Mouse (Mus musculus): ENCODE data around the gene Pik3c2b. TPM values are rescaled to one million over a fixed set of nuclear protein-coding genes. Genes with fewer than 3 reads are reported as not detected.

Pik3c2b gene
- polyA plus RNA-seq, 1 experiment, result 0.39 TPM

DNA sequence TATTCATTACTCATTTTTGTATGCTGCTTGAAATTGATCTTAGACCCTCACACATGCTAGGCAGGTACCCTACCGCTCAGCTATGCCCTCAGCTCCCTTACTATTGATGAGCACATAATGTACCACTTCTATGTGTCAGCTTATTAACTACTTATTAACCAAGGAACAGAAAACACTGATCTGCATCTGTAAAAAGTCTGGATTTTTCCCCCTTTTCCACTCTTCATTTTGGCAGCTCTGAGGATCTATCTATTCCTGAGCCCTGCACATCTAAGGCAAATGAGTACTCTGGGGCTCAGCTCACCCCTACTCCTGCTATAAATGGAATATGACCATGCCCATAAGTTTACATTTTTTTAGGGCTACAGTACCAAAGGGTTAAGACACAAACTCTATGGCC lies 31.3 kb upstream of the Pik3c2b start:
- H3K4me3 ChIP-seq (ENCODE audit: insufficient read depth, poor library complexity, severe bottlenecking), result no peak overlapping the region
- H3K36me3 ChIP-seq (ENCODE audit: control insufficient read depth, insufficient read depth), result peaks cover 77% of the 10 kb centered on the region

GRCm38 (mm10) chr1:133016775-133017428 lies 28.6 kb upstream of the Pik3c2b start:
- Histone ChIP-seq H3K79me2 (ENCODE audit: control insufficient read depth, insufficient read depth) (peaks cover 99% of the 10 kb centered on the region), H3K4me3 (ENCODE audit: insufficient read depth, poor library complexity, severe bottlenecking) (no peak overlapping the region), H3K79me3 (ENCODE audit: low read depth) (peaks cover 70% of the 10 kb centered on the region), H3K27me3 (ENCODE audit: control insufficient read depth, insufficient read depth, insufficient read length) (no peaks in the 10 kb centered on the region), H3K36me3 (ENCODE audit: control insufficient read depth, insufficient read depth) (peaks cover 72% of the 10 kb centered on the region), H3ac (ENCODE audit: control insufficient read depth, insufficient read length, low read depth) (no peak overlapping the region)
- no peak for TF ChIP-seq CEBPB (IDR thresholded peaks at IDR 0.05; ENCODE audit: low read depth)
- TF ChIP-seq FOSL1 (IDR thresholded peaks at IDR 0.05; ENCODE audit: insufficient read depth, low read length, poor library complexity, severe bottlenecking), result no peak
- TF ChIP-seq MYOD1 (IDR thresholded peaks at IDR 0.05; ENCODE audit: control insufficient read depth, insufficient read length, low read depth), result no peak
- TF ChIP-seq MAX (IDR thresholded peaks at IDR 0.05), result no peak
- TF ChIP-seq MYOG (IDR thresholded peaks at IDR 0.05; ENCODE audit: control insufficient read depth, extremely low read depth, insufficient read length), result no peak

More for the DNA sequence above, 31.3 kb upstream of the Pik3c2b start:
- TF ChIP-seq FOSL1 (IDR thresholded peaks at IDR 0.05; ENCODE audit: insufficient read depth, low read length, poor library complexity, severe bottlenecking), result no peak
- no peak for TF ChIP-seq MAX (IDR thresholded peaks at IDR 0.05)
- TF ChIP-seq MYOG (IDR thresholded peaks at IDR 0.05; ENCODE audit: control insufficient read depth, extremely low read depth, insufficient read length), result no peak
- no peak for TF ChIP-seq CEBPB (IDR thresholded peaks at IDR 0.05; ENCODE audit: low read depth)
- TF ChIP-seq USF1 (IDR thresholded peaks at IDR 0.05; ENCODE audit: low read depth), result no peak
- TF ChIP-seq CTCF (IDR thresholded peaks at IDR 0.05; ENCODE audit: control insufficient read depth, insufficient read depth, insufficient read length), result no peak
- TF ChIP-seq MYOD1 (IDR thresholded peaks at IDR 0.05; ENCODE audit: control insufficient read depth, insufficient read length, low read depth), result no peak
- peaks cover 44% of the 10 kb centered on the region for H3K79me3 ChIP-seq (ENCODE audit: low read depth)
- H3K79me2 ChIP-seq (ENCODE audit: control insufficient read depth, insufficient read depth), result peaks cover 98% of the 10 kb centered on the region
- no peak overlapping the region for H3ac ChIP-seq (ENCODE audit: control insufficient read depth, insufficient read length, low read depth)
- H3K27me3 ChIP-seq (ENCODE audit: control insufficient read depth, insufficient read depth, insufficient read length), result no peaks in the 10 kb centered on the region

GRCm38 (mm10) chr1:133018580-133018979 lies 26.9 kb upstream of the Pik3c2b start:
- peaks cover 80% of the 10 kb centered on the region for H3K79me3 ChIP-seq (ENCODE audit: low read depth)
- H3K36me3 ChIP-seq (ENCODE audit: control insufficient read depth, insufficient read depth), result peaks cover 73% of the 10 kb centered on the region
- H3K27me3 ChIP-seq (ENCODE audit: control insufficient read depth, insufficient read depth, insufficient read length), result no peaks in the 10 kb centered on the region
- no peak overlapping the region for H3K4me3 ChIP-seq (ENCODE audit: insufficient read depth, poor library complexity, severe bottlenecking)
- no peak overlapping the region for H3ac ChIP-seq (ENCODE audit: control insufficient read depth, insufficient read length, low read depth)
- peaks cover 99% of the 10 kb centered on the region for H3K79me2 ChIP-seq (ENCODE audit: control insufficient read depth, insufficient read depth)
- TF ChIP-seq MYOD1 (IDR thresholded peaks at IDR 0.05; ENCODE audit: control insufficient read depth, insufficient read length, low read depth) (no peak), FOSL1 (IDR thresholded peaks at IDR 0.05; ENCODE audit: insufficient read depth, low read length, poor library complexity, severe bottlenecking) (no peak), USF1 (IDR thresholded peaks at IDR 0.05; ENCODE audit: low read depth) (no peak), CTCF (IDR thresholded peaks at IDR 0.05; ENCODE audit: control insufficient read depth, insufficient read depth, insufficient read length) (no peak), MAX (IDR thresholded peaks at IDR 0.05) (no peak), CEBPB (IDR thresholded peaks at IDR 0.05; ENCODE audit: low read depth) (no peak), MYOG (IDR thresholded peaks at IDR 0.05; ENCODE audit: control insufficient read depth, extremely low read depth, insufficient read length) (no peak)

- Histone ChIP-seq H3K79me3 (ENCODE audit: low read depth) (peaks cover 83% of the 10 kb centered on the region), H3K27me3 (ENCODE audit: control insufficient read depth, insufficient read depth, insufficient read length) (no peaks in the 10 kb centered on the region), H3ac (ENCODE audit: control insufficient read depth, insufficient read length, low read depth) (no peak overlapping the region), H3K79me2 (ENCODE audit: control insufficient read depth, insufficient read depth) (peaks cover 99% of the 10 kb centered on the region), H3K36me3 (ENCODE audit: control insufficient read depth, insufficient read depth) (peaks cover 65% of the 10 kb centered on the region), H3K4me3 (ENCODE audit: insufficient read depth, poor library complexity, severe bottlenecking) (no peak overlapping the region)
- TF ChIP-seq MYOG (IDR thresholded peaks at IDR 0.05; ENCODE audit: control insufficient read depth, extremely low read depth, insufficient read length) (no peak), USF1 (IDR thresholded peaks at IDR 0.05; ENCODE audit: low read depth) (no peak)
Observed at GRCm38 (mm10) chr1:133019312-133019711, 26.2 kb upstream of the Pik3c2b start.

- Histone ChIP-seq H3K4me3 (ENCODE audit: insufficient read depth, poor library complexity, severe bottlenecking) (no peak overlapping the region), H3K79me2 (ENCODE audit: control insufficient read depth, insufficient read depth) (peaks cover 99% of the 10 kb centered on the region)
Observed at GRCm38 (mm10) chr1:133020137-133020894, 25.2 kb upstream of the Pik3c2b start.

More at GRCm38 (mm10) chr1:133020137-133020894, 25.2 kb upstream of the Pik3c2b start:
- Histone ChIP-seq H3K36me3 (ENCODE audit: control insufficient read depth, insufficient read depth) (peaks cover 57% of the 10 kb centered on the region), H3ac (ENCODE audit: control insufficient read depth, insufficient read length, low read depth) (no peak overlapping the region), H3K79me3 (ENCODE audit: low read depth) (peaks cover 81% of the 10 kb centered on the region), H3K27me3 (ENCODE audit: control insufficient read depth, insufficient read depth, insufficient read length) (no peaks in the 10 kb centered on the region)
- TF ChIP-seq MAX (IDR thresholded peaks at IDR 0.05) (no peak), MYOD1 (IDR thresholded peaks at IDR 0.05; ENCODE audit: control insufficient read depth, insufficient read length, low read depth) (no peak), USF1 (IDR thresholded peaks at IDR 0.05; ENCODE audit: low read depth) (no peak), CTCF (IDR thresholded peaks at IDR 0.05; ENCODE audit: control insufficient read depth, insufficient read depth, insufficient read length) (no peak), MYOG (IDR thresholded peaks at IDR 0.05; ENCODE audit: control insufficient read depth, extremely low read depth, insufficient read length) (no peak), CEBPB (IDR thresholded peaks at IDR 0.05; ENCODE audit: low read depth) (no peak), FOSL1 (IDR thresholded peaks at IDR 0.05; ENCODE audit: insufficient read depth, low read length, poor library complexity, severe bottlenecking) (no peak)

Measured in C2C12 (cell line).